Mouse (Mus musculus) G1E (cell line): ENCODE measurements around the gene Rft1. TPM values are rescaled to one million over a fixed set of nuclear protein-coding genes. Genes with fewer than 3 reads are reported as not detected.

Experiments used
- ATAC-seq: 2 replicates; pipeline ENCODE4 v1.8.0; 2016; ENCODE audit warnings: mild to moderate bottlenecking; ENCODE audit not compliant: insufficient number of reproducible peaks, poor library complexity, low FRiP score, severe bottlenecking; ENCODE audit errors: extremely low read depth
- DNase-seq: peaks from one replicate; pipeline ENCODE4 v3.0.0; 2012; ENCODE audit warnings: low spot score
- H3K27me3 ChIP-seq: 2 replicates; pipeline ENCODE4 v1.6.1; 2012; ENCODE audit warnings: mild to moderate bottlenecking, low read length, inconsistent platforms; ENCODE audit not compliant: insufficient read depth
- H3K36me3 ChIP-seq: replicated peaks from 2 replicates; pipeline ENCODE3; 2012; ENCODE audit warnings: mild to moderate bottlenecking, inconsistent platforms
- H3K4me1 ChIP-seq: 2 replicates; pipeline ENCODE4 v1.6.1; 2012; ENCODE audit warnings: low read depth, low read length, inconsistent platforms, mixed read lengths; ENCODE audit not compliant: insufficient read depth
- H3K4me3 ChIP-seq: 2 replicates; pipeline ENCODE4 v1.5.1; 2012; ENCODE audit warnings: low read depth, mild to moderate bottlenecking, inconsistent platforms, low read length, moderate library complexity, mixed read lengths
- H3K9me3 ChIP-seq: replicated peaks from 2 replicates; pipeline ENCODE4 v1.6.1; 2012; ENCODE audit warnings: inconsistent platforms
- CTCF ChIP-seq: IDR thresholded peaks from 2 replicates; pipeline ENCODE4 v1.5.1; 2012; ENCODE audit warnings: low read depth, low read length, inconsistent platforms, mixed read lengths
- GATA1 ChIP-seq: IDR thresholded peaks from 2 replicates; pipeline ENCODE4 v1.6.1; 2012; ENCODE audit warnings: borderline replicate concordance, low read length, inconsistent platforms, mixed read lengths
- GATA2 ChIP-seq: IDR thresholded peaks from 2 replicates; pipeline ENCODE4 v1.6.1; 2012; ENCODE audit warnings: low read depth, low read length, inconsistent platforms, borderline replicate concordance
- POLR2AphosphoS5 ChIP-seq: IDR thresholded peaks from 2 replicates; pipeline ENCODE4 v1.6.1; 2012; ENCODE audit warnings: low read depth, low read length, inconsistent platforms; ENCODE audit not compliant: insufficient replicate concordance
- TAL1 ChIP-seq: conservative IDR thresholded peaks from 2 replicates; pipeline ENCODE4 v1.6.1; 2012; ENCODE audit warnings: low read depth, low read length, inconsistent platforms, mixed read lengths
- polyA plus RNA-seq: library from polyadenylated mRNA; stranded (reverse); fragments of >175 nt; gene quantifications from 2 replicates; pipeline ENCODE4 v1.2.3, GENCODE M21; 2012
- total RNA-seq, 2 experiments: library from RNA; stranded (forward) in 1 of 2; stranded (reverse) in 1 of 2; fragments of 200-1000 nt in 1 of 2; fragments of >200 nt in 1 of 2; fragmentation: Nextera tagmentation in 1 of 2; gene quantifications; 2 replicates each; pipeline ENCODE4 v1.2.3; 2014 to 2017

Rft1 gene
- total RNA-seq (2014; fragmentation: Nextera tagmentation) (20.8 and 26.9 TPM in 2 replicates), total RNA-seq (2017) (14.9 and 15.0 TPM in 2 replicates), polyA plus RNA-seq (2.7 and 4.4 TPM in 2 replicates)

- Histone ChIP-seq H3K9me3 (no peaks in the 10 kb centered on the region), H3K4me3 (peak within 1 kb of the TSS; percentile 86), H3K27me3 (peaks cover 18% of the 10 kb centered on the region), H3K4me1 (peaks cover 25% of the 10 kb centered on the region), H3K36me3 (peaks cover 25% of the 10 kb centered on the region)
- TF ChIP-seq POLR2AphosphoS5 = no peak
- TF ChIP-seq TAL1 = no peak
- no peak for TF ChIP-seq CTCF
- no peak for TF ChIP-seq GATA2
- no peak for TF ChIP-seq GATA1
- DNase-seq (peak; percentile 92), ATAC-seq (peak; percentile 88)
Measured at GRCm38 (mm10) chr14:30653943-30654659, at the start of gene Rft1. TSS of gene Rft1 (plus strand) at chr14:30654360.

- peaks cover 84% of the 10 kb centered on the region for H3K36me3 ChIP-seq
- no peak overlapping the region for H3K4me3 ChIP-seq
- TF ChIP-seq TAL1 = no peak
- TF ChIP-seq GATA2 = no peak
- H3K27me3 ChIP-seq = no peaks in the 10 kb centered on the region
- H3K9me3 ChIP-seq = no peaks in the 10 kb centered on the region
- no peak for ATAC-seq
- DNase-seq = no peak
- H3K4me1 ChIP-seq = peaks cover 15% of the 10 kb centered on the region
Measured at GRCm38 (mm10) chr14:30606817-30607216, 47.3 kb upstream of the Rft1 start.

DNA sequence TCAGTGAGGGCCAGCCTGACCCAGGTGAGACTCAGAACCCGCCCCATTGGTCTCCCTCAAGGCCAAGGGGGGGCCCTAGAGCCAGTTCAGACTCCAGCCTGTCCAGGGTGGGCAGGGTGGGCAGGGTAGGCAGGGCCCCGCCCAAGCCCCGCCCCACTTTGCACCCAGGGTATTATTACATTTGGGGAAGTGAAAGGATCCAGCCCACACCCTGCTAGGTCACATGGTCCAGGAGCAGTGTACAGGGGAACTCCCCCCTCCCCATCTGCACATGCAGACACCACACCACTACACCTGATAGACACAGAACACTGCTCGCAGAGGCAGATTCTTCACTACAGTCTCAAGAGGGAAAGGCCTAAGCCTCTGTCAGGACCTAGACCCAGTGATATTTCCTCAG, 46.5 kb upstream of the Rft1 start:
- TF ChIP-seq GATA2 (no peak), CTCF (no peak), TAL1 (no peak), GATA1 (no peak), POLR2AphosphoS5 (no peak)
- H3K9me3 ChIP-seq = no peaks in the 10 kb centered on the region
- H3K27me3 ChIP-seq = no peaks in the 10 kb centered on the region
- H3K4me3 ChIP-seq = no peak overlapping the region
- H3K36me3 ChIP-seq = peaks cover 84% of the 10 kb centered on the region
- ATAC-seq = 0 out of 2 replicates have a peak, but pooled peaks have one; percentile 35
- peak; percentile 72 for DNase-seq
- H3K4me1 ChIP-seq = peaks cover 23% of the 10 kb centered on the region

- Histone ChIP-seq H3K36me3 (peaks cover 88% of the 10 kb centered on the region), H3K4me3 (no peak overlapping the region), H3K27me3 (no peaks in the 10 kb centered on the region), H3K4me1 (peaks cover 27% of the 10 kb centered on the region), H3K9me3 (no peaks in the 10 kb centered on the region)
- DNase-seq (no peak), ATAC-seq (no peak)
- TF ChIP-seq GATA2 (no peak), GATA1 (no peak), TAL1 (no peak)
Measured at GRCm38 (mm10) chr14:30608176-30608575, 46.0 kb upstream of the Rft1 start.

DNA sequence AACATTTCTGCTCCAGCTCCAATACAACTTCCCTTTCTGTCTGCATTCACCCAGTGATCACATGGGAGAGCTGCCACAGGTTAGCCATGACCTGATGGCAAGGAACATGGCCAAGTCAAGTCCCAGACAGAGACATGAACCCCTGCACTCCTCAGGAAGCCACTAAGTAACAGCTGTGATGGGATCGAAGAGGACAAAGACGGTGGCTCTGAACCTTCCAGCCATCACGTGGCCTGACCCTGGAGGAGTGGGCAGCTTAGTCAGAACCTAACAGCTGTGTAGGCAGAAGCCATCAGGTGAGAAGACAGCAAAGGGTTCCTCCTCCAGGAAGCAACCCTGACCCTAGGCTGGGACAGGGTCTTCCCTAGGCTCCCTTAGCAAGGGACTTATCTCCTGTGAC, 44.7 kb upstream of the Rft1 start:
- TF ChIP-seq TAL1 = no peak
- no peak for TF ChIP-seq CTCF
- TF ChIP-seq POLR2AphosphoS5 = no peak
- no peak for TF ChIP-seq GATA1
- TF ChIP-seq GATA2 = no peak
- Histone ChIP-seq H3K9me3 (no peaks in the 10 kb centered on the region), H3K36me3 (peaks cover 89% of the 10 kb centered on the region), H3K27me3 (no peaks in the 10 kb centered on the region), H3K4me3 (no peak overlapping the region), H3K4me1 (peaks cover 27% of the 10 kb centered on the region)
- no peak for DNase-seq
- no peak for ATAC-seq

DNA sequence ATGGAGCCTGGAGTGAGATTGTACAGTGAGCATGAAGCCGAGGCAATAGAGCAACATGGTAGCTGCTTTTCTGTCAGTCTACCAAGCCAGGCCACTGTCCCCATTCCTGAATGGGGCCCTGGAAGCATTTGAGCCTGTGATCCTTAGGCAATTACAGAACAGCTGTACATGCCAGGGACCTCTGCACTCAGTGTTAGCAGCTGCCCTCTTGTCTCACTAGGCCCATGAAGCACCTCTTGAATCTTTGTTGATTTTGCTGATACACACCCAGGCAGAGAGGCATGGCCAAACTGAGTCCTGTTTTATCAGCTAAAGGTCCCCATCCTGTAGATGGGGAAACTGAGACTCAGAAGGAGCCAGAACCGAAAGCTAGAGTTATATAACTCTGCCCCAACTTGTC, 43.9 kb upstream of the Rft1 start:
- TF ChIP-seq CTCF (no peak), GATA1 (no peak), POLR2AphosphoS5 (no peak), GATA2 (no peak), TAL1 (no peak)
- no peak overlapping the region for H3K4me3 ChIP-seq
- ATAC-seq (no peak), DNase-seq (no peak)
- H3K4me1 ChIP-seq = peaks cover 32% of the 10 kb centered on the region
- H3K27me3 ChIP-seq = no peaks in the 10 kb centered on the region
- peaks cover 90% of the 10 kb centered on the region for H3K36me3 ChIP-seq
- H3K9me3 ChIP-seq = no peaks in the 10 kb centered on the region
